Mouse (Mus musculus) adrenal gland (tissue): ENCODE data around the gene Tubb2a.

Experiments
- intact Hi-C: fragments of 180-260 bp; cut with DNase I; formaldehyde crosslinking; loops from one replicate; pipeline ENCODE4 v1.15.1; 2025
- long read RNA-seq, 2 experiments: library from polyadenylated mRNA; unstranded; transcript quantifications; one replicate each; pipeline ENCODE4 v2.0.0; 2020; ENCODE audit warnings: borderline replicate concordance in 1 of 2; ENCODE audit not compliant: insufficient replicate concordance in 1 of 2

Gene Tubb2a
- long read RNA-seq, experiment 1, transcript Tubb2a-201 (4 exons, 1,610 nt), result major isoform, 104 of 108 reads
- long read RNA-seq, experiment 1, partial matches to known transcripts, result 0 of 108 reads
- long read RNA-seq, experiment 1, other reads (novel, unspliced or antisense), result 4 of 108 reads
- long read RNA-seq, experiment 2, transcript Tubb2a-201 (4 exons, 1,610 nt), result major isoform, 144 of 150 reads
- long read RNA-seq, experiment 2, partial matches to known transcripts, result 5 of 150 reads
- long read RNA-seq, experiment 2, other reads (novel, unspliced or antisense), result 1 of 150 reads

DNA sequence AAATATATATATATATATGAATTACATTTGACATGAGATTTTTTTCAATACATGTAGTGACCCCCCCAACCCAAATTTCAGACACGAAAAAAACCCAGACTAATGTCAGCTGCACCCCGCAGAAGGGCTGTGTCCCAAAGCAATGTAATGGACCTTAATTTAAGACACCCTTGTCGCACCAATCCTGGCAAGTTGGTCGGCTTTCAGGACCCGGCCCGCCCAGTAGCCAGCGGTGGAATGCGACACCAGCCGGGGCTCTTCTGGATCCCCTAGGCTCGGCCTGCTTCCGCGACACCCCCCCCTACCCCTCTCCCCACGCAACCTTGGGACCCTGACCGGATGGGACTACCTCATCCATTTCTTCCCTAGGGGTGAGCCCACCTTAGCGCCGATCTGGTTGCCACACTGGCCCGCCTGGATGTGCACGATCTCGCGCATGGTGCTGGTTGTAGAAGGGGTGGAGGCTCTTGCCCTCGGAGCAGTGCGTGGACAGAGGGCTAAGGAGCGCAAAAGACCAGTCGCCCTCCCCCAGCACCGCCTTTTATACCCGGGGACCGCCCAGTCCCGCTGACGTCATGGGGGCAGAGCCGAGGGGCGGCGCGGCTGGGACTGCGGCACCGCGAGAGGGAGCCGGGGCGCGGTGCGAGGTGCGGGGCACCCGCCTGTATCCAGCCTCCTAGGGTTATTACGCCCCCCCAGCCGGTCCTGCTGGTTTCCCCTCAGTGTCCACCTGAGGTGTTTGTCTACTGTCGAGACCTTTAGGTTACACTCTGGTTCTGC is at the start of gene Tubb2a:
TSS of gene Tubb2a (minus strand) at position 516 of the 780 bp plus-strand sequence.
- intact Hi-C loops, result loop anchor here (2.0 kb wide), 1 partner anchor 77 kb away; no protein-coding TSS in a partner anchor

DNA sequence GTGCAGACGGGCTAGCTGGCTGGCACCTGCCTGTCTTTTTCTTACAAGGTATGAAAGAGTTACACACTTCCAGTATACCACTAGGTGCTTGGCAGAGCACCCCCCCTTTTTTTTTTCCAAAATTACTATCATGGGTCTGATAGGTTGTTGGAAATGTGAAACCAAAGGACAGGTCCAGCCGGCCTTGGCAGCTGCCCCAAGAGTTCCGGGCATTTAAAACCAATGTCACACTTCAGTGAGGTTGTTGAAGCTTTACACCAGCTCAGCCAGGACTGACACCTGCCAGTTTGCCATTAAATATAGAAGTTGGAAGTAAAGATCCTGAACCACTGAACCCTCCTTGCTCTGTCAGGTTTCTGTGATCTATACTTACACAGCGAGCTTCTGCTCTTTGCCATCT is 47.9 kb upstream of the Tubb2a start:
- intact Hi-C loops, result no loop called here

DNA sequence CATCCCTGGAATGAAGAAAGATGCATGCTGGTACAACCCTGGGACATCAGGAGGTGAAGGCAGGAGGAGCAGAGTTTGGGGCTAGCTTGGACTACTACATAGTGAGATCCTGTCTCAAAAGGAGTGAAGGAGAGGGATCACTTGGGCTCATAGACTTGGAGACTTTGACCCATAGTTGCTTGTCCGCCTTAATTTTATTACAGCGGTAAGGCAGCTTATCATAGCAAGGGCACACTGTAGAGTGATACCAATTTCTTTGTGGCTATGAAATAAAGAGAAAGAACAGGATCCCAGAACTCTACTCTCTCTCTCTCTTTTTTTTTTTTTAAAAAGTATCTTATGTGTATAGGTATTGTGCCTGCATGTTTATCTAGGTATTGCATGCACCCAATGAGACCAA is 42.7 kb upstream of the Tubb2a start:
- intact Hi-C loops, result no loop called here

DNA sequence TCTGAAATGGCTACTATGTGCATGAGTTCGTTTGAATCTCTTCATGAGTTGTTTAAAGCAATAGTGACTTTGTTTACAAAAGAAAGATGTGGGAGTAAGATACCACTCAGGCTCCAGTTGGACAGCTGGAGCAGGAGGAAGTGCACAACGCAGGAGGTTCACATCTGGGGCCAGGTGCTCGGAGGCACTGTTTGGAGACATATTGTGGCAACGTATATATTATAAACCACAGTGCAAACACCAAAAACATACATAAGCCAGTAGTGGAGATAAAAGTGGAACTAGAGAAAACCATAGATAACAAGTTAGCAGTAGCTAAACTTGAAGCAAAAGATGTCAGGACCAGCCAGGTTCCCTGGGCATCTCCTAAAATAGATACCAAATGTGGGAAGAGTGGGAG is 41.6 kb upstream of the Tubb2a start:
- intact Hi-C loops, result no loop called here

DNA sequence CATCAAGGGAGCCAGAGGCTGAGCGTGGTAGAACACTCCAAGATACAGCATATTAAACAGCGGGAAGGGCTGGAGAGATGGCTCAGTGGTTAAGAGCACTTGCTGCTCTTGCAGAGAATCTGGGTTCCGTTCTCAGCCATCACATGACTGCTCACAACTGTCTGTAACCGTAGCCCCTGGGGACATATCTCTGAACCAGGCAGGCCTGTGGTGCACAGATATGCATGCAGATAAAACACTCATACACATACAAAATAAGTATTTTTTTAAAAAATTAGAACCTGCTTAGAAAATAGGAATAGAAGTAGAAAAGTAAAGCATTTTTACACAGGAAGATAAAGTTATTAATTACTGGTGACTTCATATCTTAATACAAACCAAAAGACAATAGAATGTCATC is 41.0 kb upstream of the Tubb2a start:
- intact Hi-C loops, result no loop called here

DNA sequence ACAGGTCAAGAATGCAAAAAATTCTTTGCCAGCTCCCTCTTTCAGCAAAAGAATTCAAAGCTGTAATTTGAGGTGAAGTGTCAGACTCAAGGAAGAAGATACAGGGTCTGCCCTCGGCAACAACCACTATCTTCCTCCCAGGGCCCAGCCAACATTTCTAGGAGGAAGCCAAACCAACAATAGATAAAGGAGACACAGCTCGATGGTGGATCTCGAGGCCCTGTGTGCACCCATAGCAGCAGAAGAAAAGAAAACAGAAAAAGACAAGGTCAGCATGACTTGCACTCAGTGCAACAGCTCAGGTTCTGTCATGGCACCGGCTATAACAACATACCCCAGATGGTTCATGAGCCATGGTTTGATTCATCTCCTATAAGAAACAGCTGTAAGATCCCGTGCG is 38.7 kb upstream of the Tubb2a start:
- intact Hi-C loops, result no loop called here

DNA sequence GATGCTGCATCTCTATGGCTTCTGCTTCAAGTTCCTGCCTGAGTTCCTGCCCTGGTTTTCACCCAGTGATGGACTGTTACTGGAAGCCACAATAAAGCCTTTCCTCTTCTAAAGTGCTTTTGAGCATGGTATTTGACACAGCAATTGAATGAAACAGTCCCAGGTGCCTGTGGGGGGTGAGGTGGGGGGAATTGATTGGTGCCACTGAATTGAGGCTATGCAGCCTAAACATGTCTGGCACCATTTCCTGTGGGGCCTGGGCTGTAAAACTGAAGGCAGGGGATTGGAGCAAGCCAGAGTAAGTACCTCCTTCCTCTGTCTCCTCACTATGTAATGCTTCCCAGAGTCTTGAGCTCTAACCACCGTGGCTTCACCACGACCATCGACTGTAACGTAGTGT is 36.8 kb upstream of the Tubb2a start:
- intact Hi-C loops, result no loop called here

DNA sequence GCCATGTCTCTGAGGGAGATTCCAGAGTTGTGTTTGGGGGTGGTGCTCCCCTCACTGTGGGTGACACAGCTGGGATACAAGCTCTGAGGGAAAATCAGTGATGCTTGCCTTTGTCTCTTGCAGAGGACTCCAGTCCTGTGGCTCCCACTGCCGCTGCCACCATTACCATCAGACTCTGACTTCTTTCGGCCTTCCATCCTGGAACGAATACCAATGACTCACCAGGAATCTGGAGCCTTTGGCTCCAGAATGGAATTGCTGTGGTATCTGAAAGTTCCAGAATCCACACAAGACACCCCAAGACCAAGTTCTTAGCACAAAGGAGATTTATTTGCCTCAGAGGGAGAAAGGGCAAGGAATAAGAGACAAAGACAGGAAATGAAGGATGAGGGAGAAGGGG is 35.3 kb upstream of the Tubb2a start:
- intact Hi-C loops, result no loop called here

DNA sequence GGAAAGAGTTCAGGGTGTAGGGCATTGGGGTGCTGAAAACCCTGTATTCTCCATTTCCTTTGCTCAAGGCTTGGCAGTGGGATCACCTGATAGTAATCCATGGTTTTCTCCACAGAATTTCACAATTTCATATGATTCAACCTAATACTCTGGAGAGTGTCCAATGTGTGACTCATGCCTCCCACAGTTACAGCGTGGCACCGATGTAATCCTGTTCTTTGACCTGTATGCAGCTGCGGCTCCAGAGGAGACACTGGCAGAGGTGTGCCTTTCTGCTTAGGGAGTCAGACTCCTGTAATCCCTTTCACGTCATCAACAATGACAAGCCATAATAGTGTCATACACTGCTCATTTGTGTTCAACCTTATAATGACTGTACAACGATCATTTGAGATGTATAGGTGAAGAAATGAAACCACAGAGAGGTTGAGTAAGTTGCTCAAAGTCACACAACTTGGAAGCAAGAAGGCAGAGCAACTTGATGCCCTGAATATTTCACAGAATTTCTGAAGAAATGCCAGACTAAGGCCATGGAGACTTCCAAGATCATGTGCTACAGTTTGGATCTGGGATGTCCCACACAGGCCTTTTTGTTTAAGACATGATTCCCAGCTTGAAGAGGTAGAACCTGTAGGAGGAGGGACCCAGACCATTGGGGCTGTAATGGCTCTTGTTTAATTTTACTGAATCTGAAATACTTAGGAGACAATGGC is 34.7 kb upstream of the Tubb2a start:
- intact Hi-C loops, result no loop called here

DNA sequence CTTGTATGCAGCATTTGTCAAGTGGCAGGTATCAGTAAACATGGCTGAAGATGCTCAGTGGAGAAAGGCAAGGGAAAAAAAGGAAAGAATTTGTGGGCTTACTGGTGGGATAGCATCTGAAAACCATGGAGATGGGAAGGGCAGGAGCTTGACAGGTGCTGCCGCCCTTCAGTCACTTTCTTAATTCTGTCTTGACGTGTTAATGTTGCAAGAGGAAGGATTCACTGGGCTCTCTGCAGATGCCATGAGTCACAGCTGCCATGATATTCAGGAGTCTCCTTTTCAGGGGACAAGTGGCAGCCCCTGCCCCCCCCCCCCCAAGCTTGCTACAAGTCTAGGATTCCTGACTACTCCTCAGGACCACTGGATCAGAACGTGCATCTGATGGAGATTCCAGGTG is 34.1 kb upstream of the Tubb2a start:
- intact Hi-C loops, result no loop called here

DNA sequence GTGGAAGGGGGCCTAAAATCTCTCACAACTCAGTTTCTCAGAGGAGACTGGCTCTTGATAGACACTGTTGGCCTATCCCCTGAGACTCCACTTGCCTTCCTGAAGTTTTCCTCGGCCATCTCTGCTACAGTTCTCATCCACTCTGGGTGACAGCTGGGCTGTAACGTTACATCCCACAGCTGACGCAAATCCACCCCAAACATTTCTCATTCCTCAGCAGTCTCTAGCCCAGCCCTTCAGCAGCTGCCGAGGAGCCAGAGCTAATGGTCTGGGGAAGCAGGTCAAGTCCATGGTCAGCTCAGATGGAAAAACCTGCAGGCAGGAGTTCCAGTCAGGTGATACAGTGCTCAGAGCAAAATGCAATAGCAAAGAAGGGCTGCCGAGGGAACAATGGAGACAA is 33.2 kb upstream of the Tubb2a start:
- intact Hi-C loops, result no loop called here

DNA sequence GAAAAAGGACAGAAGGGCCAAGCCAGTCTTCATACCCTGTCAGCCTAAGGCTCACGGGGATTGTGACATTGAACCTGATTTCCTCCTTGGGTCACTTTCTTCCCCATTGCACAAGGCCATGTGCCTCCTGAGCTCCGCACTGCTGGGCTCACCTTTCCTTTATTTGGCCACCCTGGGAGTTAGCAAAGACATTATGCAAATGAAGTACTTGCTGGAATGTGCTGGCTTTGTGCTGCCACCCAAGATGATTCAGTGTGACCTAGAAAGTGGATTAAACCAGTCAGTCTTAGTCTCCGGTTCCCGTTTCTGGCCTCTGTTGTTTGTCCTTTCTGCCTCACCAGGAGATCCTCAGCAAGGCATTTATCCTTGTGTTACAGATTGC is 31.9 kb upstream of the Tubb2a start:
- intact Hi-C loops, result no loop called here

DNA sequence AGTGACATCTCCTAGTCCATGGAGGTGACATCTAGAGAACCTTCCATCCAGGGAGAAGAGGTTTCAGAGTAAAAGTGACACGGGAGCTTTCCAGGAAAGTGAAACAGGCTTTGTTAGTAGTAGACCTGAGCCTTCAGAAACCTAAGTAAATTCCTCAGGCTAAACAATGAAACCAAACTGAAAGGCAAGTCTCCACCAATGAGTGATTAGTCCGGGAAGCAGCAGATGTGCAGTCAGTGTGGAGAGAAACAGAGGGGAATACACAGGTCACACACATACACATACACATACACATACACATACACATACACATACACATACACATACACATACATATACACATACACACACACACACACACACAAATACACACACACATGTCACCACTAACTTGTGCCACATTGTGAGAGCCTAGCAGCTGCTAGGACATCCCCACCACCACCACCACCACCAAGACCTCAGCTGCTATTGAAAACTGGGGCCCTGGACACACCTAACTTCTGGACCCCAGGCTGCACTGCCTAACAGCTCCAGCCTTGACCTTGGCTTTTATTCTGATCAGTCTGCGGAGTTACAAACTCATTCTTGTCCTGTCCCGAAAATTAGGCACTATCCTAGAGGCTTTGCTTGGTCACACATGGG is 31.3 kb upstream of the Tubb2a start:
- intact Hi-C loops, result no loop called here

DNA sequence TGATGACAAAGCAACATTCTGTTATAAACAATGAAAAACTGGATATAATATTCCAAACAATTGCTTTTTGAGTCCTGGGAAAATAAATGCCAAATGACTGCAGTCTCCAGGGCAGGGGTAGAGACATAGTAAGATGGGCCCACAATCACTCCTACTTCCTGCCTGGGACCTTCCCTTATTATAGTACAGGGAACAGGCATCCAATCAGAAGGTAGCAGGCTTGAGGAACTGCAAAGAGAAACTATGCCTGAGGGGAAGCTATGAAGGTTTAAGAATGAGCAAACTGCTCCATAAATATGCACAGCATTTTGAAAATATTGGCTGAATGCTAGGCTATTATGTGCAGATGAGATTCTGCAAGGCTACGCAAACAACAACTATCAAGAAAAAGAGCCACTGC is 29.2 kb upstream of the Tubb2a start:
- intact Hi-C loops, result no loop called here

DNA sequence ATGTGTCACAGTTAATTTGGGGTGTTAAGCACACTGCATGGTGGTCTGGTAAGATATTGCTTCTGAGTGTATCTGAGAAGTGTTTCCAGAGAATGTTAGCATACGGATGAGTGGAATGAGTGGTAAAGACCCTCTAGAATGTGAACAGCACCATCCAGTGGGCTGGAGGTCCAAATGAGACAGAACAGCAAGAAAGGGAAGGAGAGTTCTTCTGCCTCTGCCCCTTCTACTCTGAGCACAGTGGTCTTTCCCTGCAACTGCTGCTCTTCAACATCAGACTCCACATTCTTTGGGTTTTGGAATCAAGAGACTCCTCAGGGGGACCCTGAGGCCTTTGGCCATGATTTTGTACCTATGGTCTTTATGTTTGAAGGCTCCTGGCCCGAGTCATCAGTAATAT is 28.4 kb upstream of the Tubb2a start:
- intact Hi-C loops, result no loop called here

DNA sequence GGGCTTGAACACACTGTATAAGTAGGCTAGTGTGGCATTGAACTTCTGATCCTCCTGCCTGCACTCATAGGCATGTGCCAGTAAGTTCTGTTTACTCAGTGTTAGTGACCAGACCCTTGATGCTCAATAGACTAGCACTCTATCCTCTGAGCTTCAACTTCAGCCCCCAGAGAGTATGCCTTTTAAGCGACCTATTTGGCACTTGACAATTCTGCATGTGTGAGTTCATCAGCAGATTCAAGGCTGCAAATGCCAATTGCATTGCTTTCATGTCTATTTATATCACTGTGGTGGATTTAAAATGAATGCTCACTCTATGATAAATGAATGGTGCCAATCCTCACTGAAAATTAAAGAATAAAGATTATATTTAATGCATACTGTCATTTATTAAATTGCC is 27.6 kb upstream of the Tubb2a start:
- intact Hi-C loops, result no loop called here

DNA sequence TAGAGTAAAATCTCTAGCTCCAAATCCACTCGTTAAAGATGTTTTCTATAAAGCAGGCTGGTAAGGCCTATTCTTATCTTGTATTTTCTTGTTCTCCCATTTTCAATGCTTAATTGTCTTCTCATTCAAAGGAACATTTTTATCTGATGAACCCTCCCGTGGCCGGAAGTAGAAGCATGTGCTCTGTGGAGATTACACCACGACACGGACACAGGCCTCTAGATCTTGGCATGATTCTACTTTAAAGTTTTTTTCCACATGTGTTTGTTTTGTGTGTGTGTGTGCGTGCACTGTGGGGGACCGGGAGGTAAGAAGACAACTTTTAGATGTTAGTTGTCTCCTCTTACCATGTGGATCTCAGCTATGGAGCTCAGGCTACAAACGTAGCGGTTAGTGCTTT is 24.1 kb upstream of the Tubb2a start:
- intact Hi-C loops, result no loop called here

DNA sequence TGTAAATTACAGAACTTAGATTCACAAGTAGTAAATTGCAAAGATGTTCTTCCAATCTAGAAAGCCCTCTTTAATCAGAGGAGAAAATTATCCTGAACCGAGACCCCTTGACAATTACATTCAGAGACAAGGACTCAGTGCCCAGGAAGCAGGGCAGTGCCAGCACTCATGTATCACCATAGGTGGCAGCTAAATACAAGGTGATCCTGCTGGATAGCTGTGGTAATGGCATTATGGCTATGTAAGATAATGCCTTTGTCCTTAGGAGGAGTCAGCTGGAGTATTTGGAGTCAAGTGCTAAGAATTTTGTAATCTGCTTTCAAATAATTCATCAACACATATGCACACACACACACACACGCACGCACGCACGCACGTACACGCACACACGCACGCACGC is 23.4 kb upstream of the Tubb2a start:
- intact Hi-C loops, result no loop called here

DNA sequence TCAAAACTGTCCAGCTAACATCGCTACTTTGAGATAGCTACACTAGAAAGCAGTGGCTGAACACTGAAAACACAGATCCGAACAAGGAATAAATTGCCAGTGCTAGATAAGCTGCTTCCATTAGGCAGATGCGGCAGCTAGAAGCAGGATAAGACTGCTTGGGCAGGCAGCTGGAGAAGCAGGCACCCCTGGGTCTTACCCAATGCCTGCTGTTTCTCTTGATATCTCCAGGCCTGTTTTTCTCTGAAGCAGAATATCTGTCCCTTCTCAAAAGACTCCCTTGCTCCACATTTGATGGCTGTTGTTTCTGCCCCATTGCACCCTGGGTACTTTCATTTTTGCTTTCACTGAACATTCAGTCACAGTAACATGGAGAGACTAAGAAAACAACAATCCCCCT is 22.9 kb upstream of the Tubb2a start:
- intact Hi-C loops, result no loop called here

DNA sequence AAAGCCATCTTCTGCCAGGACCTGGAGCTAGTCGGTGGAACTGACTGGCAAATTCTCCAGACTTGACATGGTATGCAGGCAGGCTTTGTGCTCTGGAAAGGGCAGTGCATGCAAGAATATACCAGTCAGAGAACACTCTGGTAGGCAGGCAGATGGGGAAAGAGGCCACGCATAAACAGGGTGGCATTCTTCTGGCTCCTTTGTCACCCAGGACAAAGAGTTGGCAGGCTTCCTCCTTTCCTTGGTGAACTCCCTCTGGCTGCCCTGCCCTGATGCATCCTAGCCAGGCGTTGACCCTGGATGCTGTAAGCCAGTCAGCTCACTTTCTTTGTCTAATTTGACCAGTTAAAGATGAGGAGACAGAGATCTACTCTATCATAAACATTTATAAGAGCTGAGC is 19.3 kb upstream of the Tubb2a start:
- intact Hi-C loops, result no loop called here

DNA sequence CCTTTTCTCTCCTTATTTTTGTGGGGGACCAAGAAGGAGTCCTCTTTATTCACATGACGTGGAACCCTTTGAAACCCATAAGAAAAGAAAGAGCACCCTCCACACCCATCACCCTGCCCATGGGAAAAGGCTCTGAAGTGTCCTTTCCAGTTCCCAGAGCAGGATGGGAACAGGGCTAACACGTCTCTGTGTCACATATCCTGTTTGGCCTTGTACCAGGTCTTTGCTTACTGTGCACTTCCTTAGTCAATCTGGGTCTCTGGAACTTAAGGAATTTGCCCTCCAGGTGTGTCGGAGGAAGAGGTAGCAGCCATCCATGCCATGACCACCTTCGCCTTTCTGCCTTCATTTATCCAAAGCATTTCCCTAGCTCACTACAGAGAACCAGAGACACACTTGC is 18.6 kb upstream of the Tubb2a start:
- intact Hi-C loops, result no loop called here
